Mouse (Mus musculus) midbrain, postnatal 0 days (tissue): ENCODE results near the gene Zfp410. TPM values are rescaled to one million over a fixed set of nuclear protein-coding genes. Genes with fewer than 3 reads are reported as not detected.

Source experiments
- ATAC-seq: fragments of 200-750 bp; cut with Nextera tagmentation; 2 replicates; pipeline ENCODE4 v1.8.0; 2017; ENCODE audit warnings: moderate number of reproducible peaks, mild to moderate bottlenecking, moderate TSS enrichment, moderate library complexity; ENCODE audit not compliant: low FRiP score
- DNase-seq: peaks from one replicate; pipeline ENCODE4 v3.0.0-alpha.2; 2015; ENCODE audit warnings: low spot score
- H3K27ac ChIP-seq: fragments of 300-500 bp; sonication (generic); 2 replicates; pipeline ENCODE4 v1.5.1; 2014; ENCODE audit warnings: low read depth, mild to moderate bottlenecking, low read length, mixed read lengths
- H3K27me3 ChIP-seq: fragments of 300-500 bp; sonication (generic); 2 replicates; pipeline ENCODE4 v1.6.1; 2014; ENCODE audit warnings: low read length, control low read depth, mixed read lengths; ENCODE audit not compliant: insufficient read depth
- H3K36me3 ChIP-seq: fragments of 300-500 bp; sonication (generic); 2 replicates; pipeline ENCODE4 v1.6.1; 2014; ENCODE audit warnings: low read length, control low read depth, mixed read lengths; ENCODE audit not compliant: insufficient read depth
- H3K4me1 ChIP-seq: fragments of 300-500 bp; sonication (generic); 2 replicates; pipeline ENCODE4 v1.6.1; 2014; ENCODE audit warnings: mild to moderate bottlenecking, control low read depth, antibody characterized with exemption, low read length, mixed read lengths; ENCODE audit not compliant: insufficient read depth
- H3K4me2 ChIP-seq: fragments of 300-500 bp; sonication (generic); 2 replicates; pipeline ENCODE4 v1.6.1; 2014; ENCODE audit warnings: low read depth, mild to moderate bottlenecking, low read length, mixed read lengths; ENCODE audit not compliant: poor library complexity, severe bottlenecking
- H3K4me3 ChIP-seq: fragments of 300-500 bp; sonication (generic); 2 replicates; pipeline ENCODE4 v1.5.1; 2014; ENCODE audit warnings: low read depth, mild to moderate bottlenecking, low read length, moderate library complexity
- H3K9ac ChIP-seq: fragments of 300-500 bp; sonication (generic); replicated peaks from 2 replicates; pipeline ENCODE4 v1.6.1; 2014; ENCODE audit warnings: mild to moderate bottlenecking, low read length, moderate library complexity, mixed read lengths; ENCODE audit not compliant: poor library complexity, severe bottlenecking
- H3K9me3 ChIP-seq: fragments of 300-500 bp; sonication (generic); 2 replicates; pipeline ENCODE4 v1.6.1; 2016; ENCODE audit warnings: low read length, control low read depth
- CTCF ChIP-seq: IDR thresholded peaks from 2 replicates; pipeline ENCODE4 v1.5.1; 2016; ENCODE audit warnings: antibody characterized with exemption, mild to moderate bottlenecking
- WGBS: fragments of 180-500 bp; shearing (Covaris S2); extraction: QIAGEN DNeasy Blood & Tissue Kit; methylation state at CpG from one replicate; pipeline ENCODE4 v1.1.7; 2014; 5-methylcytosine and 5-hydroxymethylcytosine counted together
- polyA plus RNA-seq: library from polyadenylated mRNA; unstranded; fragments of >200 nt; fragmentation: Nextera tagmentation; extraction: Ambion mirVana; gene quantifications from 2 replicates; pipeline ENCODE4 v1.2.1, GENCODE M21; 2015
- total RNA-seq: library from RNA; depleted of rRNA; stranded (reverse); fragments of >200 nt; gene quantifications from 2 replicates; pipeline ENCODE4 v1.2.3, GENCODE M21; 2014; rRNA removed

Gene Zfp410
- total RNA-seq, result 55.9 and 60.4 TPM in 2 replicates
- polyA plus RNA-seq, result 44.7 and 48.5 TPM in 2 replicates

- H3K27me3 ChIP-seq, result no peaks in the 10 kb centered on the region
- ATAC-seq (peak; percentile 93), DNase-seq (peak; percentile 85)
- peak within 1 kb of the TSS; percentile 99 for H3K4me3 ChIP-seq
- no peaks in the 10 kb centered on the region for H3K9me3 ChIP-seq
- peak within 1 kb of the TSS; percentile 86 for H3K27ac ChIP-seq
- H3K4me1 ChIP-seq, result peaks cover 4% of the 10 kb centered on the region
- H3K9ac ChIP-seq, result peak within 1 kb of the TSS; percentile 92
- no peaks in the 10 kb centered on the region for H3K36me3 ChIP-seq
- TF ChIP-seq CTCF, result peak; percentile 22
- peak within 1 kb of the TSS; percentile 89 for H3K4me2 ChIP-seq
- under 1% methylated on average over 71 of the region's 77 CpGs for WGBS
Measured at GRCm38 (mm10) chr12:84316721-84317621, at the start of gene Zfp410. Zfp410 (plus strand) TSS chr12:84316852.

DNA sequence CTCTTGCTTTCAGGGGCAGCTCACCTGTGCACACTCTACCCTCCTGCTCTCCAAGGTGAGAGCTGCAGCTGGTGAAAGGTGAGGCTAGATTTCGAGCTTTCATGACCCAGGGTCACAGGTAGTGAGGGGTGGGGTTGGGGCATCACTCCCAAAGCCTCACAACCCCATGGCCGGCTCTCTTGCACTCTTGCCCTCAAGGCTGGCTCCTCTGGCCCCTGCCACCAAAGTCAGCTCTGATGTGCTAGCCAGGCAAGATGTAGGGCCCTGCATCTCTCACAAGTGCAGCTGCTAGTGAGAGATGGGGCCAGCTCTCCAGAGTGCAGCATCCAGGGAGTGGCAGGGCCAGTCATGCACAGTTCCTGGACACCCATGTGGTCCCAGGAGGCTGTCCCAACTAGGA is 49.4 kb upstream of the Zfp410 start:
- H3K36me3 ChIP-seq, result no peaks in the 10 kb centered on the region
- H3K4me1 ChIP-seq, result no peaks in the 10 kb centered on the region
- no peak overlapping the region for H3K27ac ChIP-seq
- H3K4me2 ChIP-seq, result no peak overlapping the region
- H3K27me3 ChIP-seq, result no peaks in the 10 kb centered on the region
- ATAC-seq (no peak), DNase-seq (no peak)
- no peak overlapping the region for H3K9ac ChIP-seq
- no peak for TF ChIP-seq CTCF
- no peak overlapping the region for H3K4me3 ChIP-seq
- whole genome bisulfite sequencing, result 61% methylated on average over 2 of the region's 2 CpGs
- H3K9me3 ChIP-seq, result no peaks in the 10 kb centered on the region

DNA sequence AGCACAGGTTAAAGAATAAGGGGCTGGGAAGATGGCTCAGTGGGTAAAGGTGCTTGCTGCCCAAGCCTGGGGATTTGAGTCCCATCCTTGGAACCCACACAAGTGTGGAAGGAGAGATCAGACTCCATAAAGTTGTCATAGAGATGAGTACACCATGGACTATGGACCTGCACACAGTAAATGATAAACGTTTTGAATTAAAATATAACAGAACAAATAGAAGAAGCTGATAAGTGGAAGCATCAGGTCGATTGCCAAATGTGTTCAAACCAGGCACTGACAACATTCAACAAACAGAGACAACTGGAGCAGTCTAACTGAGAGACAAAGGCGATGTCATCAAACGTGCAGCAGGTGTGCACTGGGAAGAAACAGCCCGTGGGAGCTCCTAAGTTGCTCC is 43.3 kb upstream of the Zfp410 start:
- H3K27ac ChIP-seq, result no peak overlapping the region
- H3K36me3 ChIP-seq, result no peaks in the 10 kb centered on the region
- DNase-seq, result no peak
- no peak for ATAC-seq
- no peak overlapping the region for H3K4me3 ChIP-seq
- 75% methylated on average over 5 of the region's 5 CpGs for WGBS
- no peak for TF ChIP-seq CTCF
- H3K27me3 ChIP-seq, result no peaks in the 10 kb centered on the region
- H3K4me2 ChIP-seq, result no peak overlapping the region
- no peaks in the 10 kb centered on the region for H3K9me3 ChIP-seq
- H3K4me1 ChIP-seq, result no peaks in the 10 kb centered on the region
- H3K9ac ChIP-seq, result no peak overlapping the region

DNA sequence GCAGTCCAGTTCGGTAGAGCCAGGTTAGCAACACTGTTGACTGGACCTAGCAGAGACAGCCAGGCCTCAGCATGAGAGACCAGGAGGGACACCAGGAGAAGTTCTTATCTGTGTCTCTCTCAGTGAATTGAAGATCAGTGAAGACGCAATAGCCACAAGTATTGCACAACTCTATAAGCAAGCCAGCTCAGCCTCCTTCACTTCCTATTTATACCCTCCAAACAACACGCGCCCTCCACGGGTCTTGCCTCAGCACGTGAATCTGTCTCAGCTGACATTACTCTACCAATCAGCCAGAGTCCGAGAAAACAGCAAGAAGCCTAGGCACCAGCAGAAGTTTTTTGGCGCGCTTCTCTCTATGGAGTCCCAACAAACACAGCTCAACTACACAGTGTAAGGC is 41.4 kb upstream of the Zfp410 start:
- Histone ChIP-seq H3K27ac (no peak overlapping the region), H3K4me1 (no peaks in the 10 kb centered on the region), H3K4me3 (no peak overlapping the region), H3K36me3 (no peaks in the 10 kb centered on the region), H3K27me3 (no peaks in the 10 kb centered on the region), H3K9ac (no peak overlapping the region), H3K4me2 (no peak overlapping the region), H3K9me3 (no peaks in the 10 kb centered on the region)
- WGBS, result 95% methylated on average over 9 of the region's 9 CpGs
- DNase-seq (no peak), ATAC-seq (no peak)
- TF ChIP-seq CTCF, result no peak

DNA sequence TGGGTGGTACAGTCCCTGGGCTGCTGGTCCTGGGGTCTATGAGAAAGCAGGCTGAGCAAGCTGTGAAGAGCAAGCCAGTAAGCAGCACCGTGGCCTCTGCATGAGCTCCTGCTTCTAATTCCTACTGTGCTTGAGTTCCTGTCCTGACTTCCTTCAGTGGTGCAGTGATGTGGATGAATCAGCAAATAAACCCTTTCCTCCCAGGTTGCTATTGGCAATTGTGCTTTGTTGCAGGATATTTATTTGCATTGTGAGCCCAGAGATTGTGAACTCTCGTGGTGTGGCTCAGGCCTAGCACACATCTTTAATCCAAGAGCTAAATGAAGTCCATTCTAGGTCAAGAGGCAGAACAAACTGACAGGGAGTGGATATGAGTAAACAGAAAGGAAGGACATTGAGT is 40.4 kb upstream of the Zfp410 start:
- no peaks in the 10 kb centered on the region for H3K27me3 ChIP-seq
- WGBS, result 67% methylated on average over 2 of the region's 2 CpGs
- DNase-seq, result no peak
- no peak overlapping the region for H3K9ac ChIP-seq
- H3K9me3 ChIP-seq, result no peaks in the 10 kb centered on the region
- no peak for ATAC-seq
- no peak overlapping the region for H3K4me3 ChIP-seq
- no peaks in the 10 kb centered on the region for H3K36me3 ChIP-seq
- no peak overlapping the region for H3K4me2 ChIP-seq
- H3K4me1 ChIP-seq, result no peaks in the 10 kb centered on the region
- H3K27ac ChIP-seq, result no peak overlapping the region
- no peak for TF ChIP-seq CTCF

DNA sequence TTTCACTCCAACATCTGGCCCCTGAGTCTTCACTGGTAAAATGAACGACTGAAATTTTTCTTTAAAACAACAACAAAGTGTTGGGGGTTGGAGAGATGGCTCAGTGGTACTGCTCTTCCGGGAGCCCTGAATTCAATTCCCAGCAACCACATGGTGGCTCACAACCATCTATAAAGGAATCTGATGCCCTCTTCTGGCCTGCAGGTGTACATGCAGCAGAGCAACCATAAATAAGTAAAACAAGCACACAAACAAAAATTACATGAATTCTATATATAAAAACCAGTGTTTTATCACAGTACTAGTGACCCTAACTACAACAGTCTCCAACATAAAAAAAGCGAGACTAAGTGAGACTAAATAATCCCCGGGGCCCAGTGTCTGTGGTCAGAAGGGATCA is 39.9 kb upstream of the Zfp410 start:
- TF ChIP-seq CTCF, result peak; percentile 15; the same call in 1 of the 2 replicates
- no peak overlapping the region for H3K4me3 ChIP-seq
- H3K27ac ChIP-seq, result no peak overlapping the region
- H3K4me2 ChIP-seq, result no peak overlapping the region
- H3K27me3 ChIP-seq, result no peaks in the 10 kb centered on the region
- DNase-seq (no peak), ATAC-seq (no peak)
- H3K4me1 ChIP-seq, result no peaks in the 10 kb centered on the region
- H3K9me3 ChIP-seq, result no peaks in the 10 kb centered on the region
- H3K36me3 ChIP-seq, result no peaks in the 10 kb centered on the region
- H3K9ac ChIP-seq, result no peak overlapping the region
- WGBS, result 77% methylated on average over 4 of the region's 4 CpGs
